15 mouse cellular contexts compared by ENCODE assay signal in the genomic region with DNA sequence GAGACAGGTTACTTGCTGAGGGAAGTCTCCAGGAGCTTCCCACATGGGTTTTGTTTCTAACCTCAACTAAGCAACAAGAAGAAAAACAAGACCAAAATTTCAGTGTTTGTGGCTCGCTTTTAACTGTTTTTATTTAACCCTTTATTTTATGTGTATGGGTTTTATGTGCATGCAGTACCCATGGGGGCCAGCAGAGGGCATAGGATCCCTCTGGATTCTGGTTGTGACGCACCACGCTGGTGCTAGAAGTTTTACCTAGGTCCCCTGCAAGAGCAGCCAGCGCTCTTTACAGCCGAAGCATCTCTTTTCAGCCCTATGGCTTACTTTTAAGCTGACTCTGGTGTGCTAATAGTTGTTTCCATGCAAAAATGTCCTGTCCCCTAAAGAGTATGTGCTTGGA. TPM values are rescaled to one million over a fixed set of nuclear protein-coding genes. Genes with fewer than 3 reads are reported as not detected.
DNase-seq lines count a peak whose midpoint lies in the region; ATAC-seq and TF ChIP-seq lines count a peak whose summit lies in the region.
"Had no signal": no experiment of that assay in that cellular context is flagged by ENCODE, and none has a peak within 500 bp of the region (broad histone marks: within the 10 kb centered on the region; RNA-seq: fewer than 3 reads in every experiment).

No protein-coding gene starts in this region.

- TF ChIP-seq CTCF in liver, postnatal 0 days (IDR thresholded peaks at IDR 0.05; ENCODE audit: low read depth) = peak; percentile 53
- TF ChIP-seq CTCF in embryonic fibroblast, embryonic 13.5 days (IDR thresholded peaks at IDR 0.05; ENCODE audit: borderline replicate concordance, insufficient read depth, low read length) = 0 out of 2 replicates have a peak, but pooled peaks have one; percentile 10

- H3K36me3 ChIP-seq in heart, embryonic 10.5 days = no peaks in the 10 kb centered on the region
- no peaks in the 10 kb centered on the region for H3K36me3 ChIP-seq in liver, postnatal 0 days (replicated peaks; ENCODE audit: insufficient read depth, low read length)
- no peaks in the 10 kb centered on the region for H3K36me3 ChIP-seq in liver, embryonic 12.5 days
- no peaks in the 10 kb centered on the region for H3K36me3 ChIP-seq in ES-E14 (ENCODE audit: control insufficient read depth, insufficient read depth, low read length, poor library complexity, severe bottlenecking)
- H3K36me3 ChIP-seq in limb, embryonic 10.5 days = no peaks in the 10 kb centered on the region
- H3K36me3 ChIP-seq: midbrain, embryonic 12.5 days had no signal

- H3K4me2 ChIP-seq in liver, postnatal 0 days (ENCODE audit: low read depth, low read length) = no peak overlapping the region
- H3K4me2 ChIP-seq in liver, embryonic 12.5 days = no peak overlapping the region
- H3K4me2 ChIP-seq: midbrain, embryonic 12.5 days had no signal

- ATAC-seq in liver, postnatal 0 days = no peak
- no peak for ATAC-seq in liver, embryonic 12.5 days
- ATAC-seq: intestine, embryonic 16.5 days had no signal

- H3K4me1 ChIP-seq in heart, embryonic 10.5 days = no peaks in the 10 kb centered on the region
- no peaks in the 10 kb centered on the region for H3K4me1 ChIP-seq in liver, postnatal 0 days (ENCODE audit: insufficient read depth)
- no peaks in the 10 kb centered on the region for H3K4me1 ChIP-seq in liver, embryonic 12.5 days
- no peaks in the 10 kb centered on the region for H3K4me1 ChIP-seq in ES-E14 (ENCODE audit: control insufficient read depth in 2 of 2, insufficient read depth in 2 of 2, low read length in 2 of 2, poor library complexity in 1 of 2)
- no peaks in the 10 kb centered on the region for H3K4me1 ChIP-seq in embryonic fibroblast, embryonic 13.5 days (ENCODE audit: control insufficient read depth, insufficient read depth, low read length)
- H3K4me1 ChIP-seq in limb, embryonic 10.5 days = no peaks in the 10 kb centered on the region
- H3K4me1 ChIP-seq: midbrain, embryonic 12.5 days had no signal

- no peak overlapping the region for H3K27ac ChIP-seq in heart, embryonic 10.5 days
- H3K27ac ChIP-seq in liver, postnatal 0 days (ENCODE audit: low read depth) = no peak overlapping the region
- H3K27ac ChIP-seq in liver, embryonic 12.5 days = no peak overlapping the region
- no peak overlapping the region for H3K27ac ChIP-seq in ES-E14 (ENCODE audit: insufficient read depth, low read depth, low read length, poor library complexity, severe bottlenecking)
- H3K27ac ChIP-seq in embryonic fibroblast, embryonic 13.5 days (ENCODE audit: insufficient read depth, low read length) = no peak overlapping the region
- H3K27ac ChIP-seq in limb, embryonic 10.5 days = no peak overlapping the region
- H3K27ac ChIP-seq: midbrain, embryonic 12.5 days had no signal

- H3K27me3 ChIP-seq in heart, embryonic 10.5 days (ENCODE audit: insufficient read depth, poor library complexity, severe bottlenecking) = no peaks in the 10 kb centered on the region
- H3K27me3 ChIP-seq in liver, postnatal 0 days (ENCODE audit: insufficient read depth, low read length) = no peaks in the 10 kb centered on the region
- no peaks in the 10 kb centered on the region for H3K27me3 ChIP-seq in liver, embryonic 12.5 days (replicated peaks)
- no peaks in the 10 kb centered on the region for H3K27me3 ChIP-seq in limb, embryonic 10.5 days (ENCODE audit: low read depth, poor library complexity, severe bottlenecking)
- H3K27me3 ChIP-seq: midbrain, embryonic 12.5 days had no signal

- no peak for TF ChIP-seq POLR2A in embryonic fibroblast, embryonic 13.5 days (IDR thresholded peaks at IDR 0.05; ENCODE audit: low read depth, low read length)

- H3K9me3 ChIP-seq in heart, embryonic 10.5 days = no peaks in the 10 kb centered on the region
- H3K9me3 ChIP-seq in liver, postnatal 0 days (ENCODE audit: low read length) = no peaks in the 10 kb centered on the region
- 0 out of 2 replicates have a peak, but pooled peaks cover 5% of the 10 kb centered on the region for H3K9me3 ChIP-seq in liver, embryonic 12.5 days (replicated peaks)
- H3K9me3 ChIP-seq in ES-E14 (ENCODE audit: control insufficient read depth, insufficient read depth, low read depth, low read length) = no peaks in the 10 kb centered on the region
- no peaks in the 10 kb centered on the region for H3K9me3 ChIP-seq in limb, embryonic 10.5 days (replicated peaks)

- WGBS in heart, embryonic 10.5 days = 83% methylated on average over 5 of the region's 5 CpGs
- 76% methylated on average over 5 of the region's 5 CpGs for WGBS in liver, postnatal 0 days (ENCODE audit: insufficient replicate concordance)
- WGBS in liver, embryonic 12.5 days (ENCODE audit: insufficient replicate concordance) = 74% methylated on average over 5 of the region's 5 CpGs
- 90% methylated on average over 5 of the region's 5 CpGs for WGBS in limb, embryonic 10.5 days

- no peak overlapping the region for H3K9ac ChIP-seq in liver, postnatal 0 days (replicated peaks)
- H3K9ac ChIP-seq in liver, embryonic 12.5 days = no peak overlapping the region
- H3K9ac ChIP-seq in ES-E14 (ENCODE audit: insufficient read depth, low read depth, low read length, poor library complexity, severe bottlenecking) = no peak overlapping the region
- H3K9ac ChIP-seq: midbrain, embryonic 12.5 days had no signal

- no peak for TF ChIP-seq EP300 in liver, postnatal 0 days (IDR thresholded peaks at IDR 0.05; ENCODE audit: low read depth)

- no peak overlapping the region for H3K4me3 ChIP-seq in heart, embryonic 10.5 days
- no peak overlapping the region for H3K4me3 ChIP-seq in liver, postnatal 0 days (ENCODE audit: low read depth, low read length)
- H3K4me3 ChIP-seq in liver, embryonic 12.5 days = no peak overlapping the region
- H3K4me3 ChIP-seq in ES-E14 (ENCODE audit: insufficient read depth in 1 of 2, low read depth in 1 of 2, low read length in 2 of 2, poor library complexity in 1 of 2, severe bottlenecking in 1 of 2) = no peak overlapping the region
- no peak overlapping the region for H3K4me3 ChIP-seq in embryonic fibroblast, embryonic 13.5 days (ENCODE audit: insufficient read depth, low read length)
- no peak overlapping the region for H3K4me3 ChIP-seq in limb, embryonic 10.5 days
- H3K4me3 ChIP-seq: midbrain, embryonic 12.5 days had no signal

- in situ Hi-C loops in ES-E14 (cut with MboI; ENCODE audit: low sequenced_read_pairs in 2 of 2, unreplicated experiment in 2 of 2) = no loop called here

- DNase-seq in heart, adult 11 months = peak; percentile 31
- DNase-seq in heart, embryonic 10.5 days (ENCODE audit: low spot score) = no peak
- DNase-seq in liver, postnatal 0 days = no peak
- DNase-seq in ES-E14 (ENCODE audit: low read depth, low spot score) = peak; percentile 34
- DNase-seq in cerebellum, adult 9-11 months = no peak
- no peak for DNase-seq in limb, embryonic 10.5 days (ENCODE audit: low spot score)
- DNase-seq: adrenal gland, adult 8-10 months had no signal

TF ChIP-seq in ES-E14, 5 proteins besides CTCF, POLR2A, EP300 and RAD21:
- TF ChIP-seq MAFK (IDR thresholded peaks at IDR 0.05; ENCODE audit: insufficient read depth, low read depth, low read length) (no peak), ZC3H11A (IDR thresholded peaks at IDR 0.05; ENCODE audit: borderline replicate concordance, low read depth, low read length) (no peak), ZNF384 (IDR thresholded peaks at IDR 0.05; ENCODE audit: low read depth, low read length) (no peak), HCFC1 (IDR thresholded peaks at IDR 0.05; ENCODE audit: borderline replicate concordance, insufficient read depth, low read length) (no peak), CHD2 (IDR thresholded peaks at IDR 0.05; ENCODE audit: low read depth, low read length) (no peak)

RNA-seq across cellular contexts. Expression of a gene that starts 42.1 kb away (rescaled TPM):
- polyA plus RNA-seq in heart, embryonic 10.5 days (2016; fragmentation: Nextera tagmentation; extraction: Ambion mirVana) = not detected in 2 replicates
- polyA plus RNA-seq in liver, postnatal 0 days (2015; fragmentation: Nextera tagmentation; extraction: Ambion mirVana) = not detected in 2 replicates
- polyA plus RNA-seq in liver, embryonic 12.5 days (2016; fragmentation: Nextera tagmentation; extraction: Ambion mirVana) = not detected in 2 replicates
- total RNA-seq in ES-E14 (2012; rRNA removed) = not detected in 2 replicates
- not detected in 2 replicates for polyA plus RNA-seq in embryonic fibroblast, embryonic 13.5 days (2011; ENCODE audit: insufficient read length, low read depth, missing spikeins)
- polyA plus RNA-seq in limb, embryonic 10.5 days (2016; fragmentation: Nextera tagmentation; extraction: Ambion mirVana) = not detected in 2 replicates
- total RNA-seq: hematopoietic stem cell, adult 5-6 weeks; left cerebral cortex, postnatal 10 days had no signal
- polyA plus RNA-seq: intestine, embryonic 16.5 days; liver, embryonic 16.5 days; midbrain, embryonic 12.5 days; spleen, adult 2 months had no signal

Comparison
In these comparisons a context has a peak if more than half of its experiments do, and no peak if none do; other contexts are left out.
1. DNase-seq: peak in heart, adult 11 months (single experiment) and ES-E14 (single experiment); none in heart, embryonic 10.5 days (single experiment), liver, postnatal 0 days (single experiment), cerebellum, adult 9-11 months (single experiment) and limb, embryonic 10.5 days (single experiment).